Mouse (Mus musculus) liver, adult 2 months (tissue): ENCODE data around the gene Rpsa.

ENCODE experiments used
- CTCF ChIP-seq: fragments of 200-500 bp; IDR thresholded peaks from 2 replicates; pipeline ENCODE4 v1.5.1; 2011; ENCODE audit warnings: low read depth, low read length, control low read depth
- POLR2A ChIP-seq: fragments of 200-500 bp; IDR thresholded peaks from 2 replicates; pipeline ENCODE4 v1.6.1; 2011; ENCODE audit warnings: low read length, control low read depth; ENCODE audit not compliant: insufficient read depth; ENCODE audit errors: extremely low read depth

- TF ChIP-seq CTCF, result no peak
- TF ChIP-seq POLR2A, result no peak
Observed at GRCm38 (mm10) chr9:120078241-120078640, 49.2 kb upstream of the Rpsa start.
